Mouse (Mus musculus) megakaryocyte, embryonic 14.5 days (primary cell): ENCODE data around the gene Rnf111.
"Not testable (repeated sequence)": the region's sequence is repeated elsewhere in the genome, so short reads cannot be mapped to it uniquely, and the experiment has no call there.

Experiments used
- FLI1 ChIP-seq: IDR thresholded peaks from 2 replicates; pipeline ENCODE4 v1.6.1; 2012; ENCODE audit warnings: low read length, inconsistent platforms, mixed read lengths
- GATA1 ChIP-seq: IDR thresholded peaks from 3 replicates; pipeline ENCODE4 v1.6.1; 2012; ENCODE audit warnings: mixed read lengths, low read length, inconsistent platforms, borderline replicate concordance

GRCm38 (mm10) chr9:70546576-70546975 is 43.1 kb upstream of the Rnf111 start:
- not testable (repeated sequence) for TF ChIP-seq GATA1, FLI1
